Mouse (Mus musculus): ENCODE results near the gene Ninj2. TPM values are rescaled to one million over a fixed set of nuclear protein-coding genes. Genes with fewer than 3 reads are reported as not detected.

Gene Ninj2
- polyA plus RNA-seq, 1 experiment from 2014 or later = not detected

DNA sequence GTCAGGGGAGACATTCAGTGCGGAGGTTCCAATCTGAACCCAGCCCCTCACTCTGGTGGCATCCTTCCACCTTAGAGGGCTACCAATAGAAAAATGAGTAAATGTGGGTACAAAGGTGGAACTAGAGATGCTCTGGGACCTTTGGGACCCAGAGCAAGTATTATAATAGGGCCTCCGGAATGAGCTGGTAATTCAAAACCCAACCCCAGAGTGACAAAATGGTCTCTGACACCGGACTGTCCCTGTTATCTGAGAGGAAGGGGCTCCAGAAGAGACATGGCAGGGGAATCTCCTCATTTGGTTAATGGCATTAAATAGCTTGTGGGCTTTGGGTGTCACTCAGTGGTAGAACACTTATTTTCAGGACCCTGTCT, 18.2 kb downstream of the Ninj2 start:
- Histone ChIP-seq H3K9me3 (replicated peaks) (no peaks in the 10 kb centered on the region), H3K36me3 (no peaks in the 10 kb centered on the region), H3K27me3 (no peaks in the 10 kb centered on the region), H3K4me3 (replicated peaks) (no peak overlapping the region), H3K4me1 (peaks cover 53% of the 10 kb centered on the region), H3K9ac (no peak overlapping the region), H3K4me2 (replicated peaks) (no peak overlapping the region), H3K27ac (replicated peaks) (0 out of 2 replicates have a peak overlapping the region, but pooled peaks have one; percentile 82)
- 65% methylated on average over 3 of the region's 3 CpGs for WGBS
- no peak for ATAC-seq (ENCODE audit: insufficient number of reproducible peaks, low FRiP score, low TSS enrichment, low read depth)

DNA sequence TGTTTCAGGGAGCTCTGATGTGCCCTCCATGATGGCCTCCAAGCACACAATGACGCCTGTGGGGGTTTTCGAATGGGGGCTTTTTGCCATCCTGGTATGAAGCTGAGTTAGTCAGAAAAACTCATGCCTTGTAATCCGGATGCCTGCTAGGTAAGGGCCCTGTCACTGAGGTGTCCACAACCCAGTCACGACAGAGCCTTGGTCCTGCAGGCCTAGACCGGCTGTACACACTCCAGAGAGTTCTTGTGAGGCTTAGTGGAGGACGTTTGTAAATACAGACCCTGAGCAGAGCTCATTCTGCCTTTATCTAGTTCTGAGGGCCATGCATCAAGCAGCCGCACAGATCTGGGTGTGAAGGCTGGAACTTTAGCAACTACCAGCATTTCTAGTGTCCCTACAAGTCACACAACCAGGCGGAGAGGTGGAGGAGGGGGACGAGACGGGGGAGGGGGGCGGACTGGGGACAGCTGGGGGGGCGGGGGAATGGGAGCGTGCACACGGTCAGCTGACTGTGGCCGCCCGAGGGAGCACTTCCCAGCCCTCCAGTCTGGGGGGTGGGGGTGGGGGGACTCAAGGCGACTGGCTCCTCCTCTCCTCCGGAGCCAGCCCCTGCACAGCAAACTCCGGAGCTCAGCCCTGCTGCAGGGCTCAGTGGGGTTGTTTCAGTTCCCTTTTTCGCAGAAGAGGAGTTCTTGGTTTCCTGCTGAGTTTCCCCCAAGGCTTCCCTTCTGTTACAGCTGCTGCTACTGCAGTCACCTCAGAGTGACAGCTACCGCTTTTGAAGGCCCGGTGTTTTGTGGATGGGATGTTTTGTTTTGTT, 19.0 kb downstream of the Ninj2 start:
- Histone ChIP-seq H3K4me2 (replicated peaks) (peak overlapping the region; percentile 44), H3K27ac (replicated peaks) (peak overlapping the region; percentile 82), H3K9ac (peak overlapping the region; percentile 21; the same call in 1 of the 2 replicates), H3K9me3 (replicated peaks) (no peaks in the 10 kb centered on the region), H3K4me3 (replicated peaks) (peak overlapping the region; percentile 28), H3K36me3 (no peaks in the 10 kb centered on the region), H3K4me1 (peaks cover 56% of the 10 kb centered on the region), H3K27me3 (no peaks in the 10 kb centered on the region)
- peak; percentile 87 for ATAC-seq (ENCODE audit: insufficient number of reproducible peaks, low FRiP score, low TSS enrichment, low read depth)
- WGBS = 6% methylated on average over 21 of the region's 22 CpGs

DNA sequence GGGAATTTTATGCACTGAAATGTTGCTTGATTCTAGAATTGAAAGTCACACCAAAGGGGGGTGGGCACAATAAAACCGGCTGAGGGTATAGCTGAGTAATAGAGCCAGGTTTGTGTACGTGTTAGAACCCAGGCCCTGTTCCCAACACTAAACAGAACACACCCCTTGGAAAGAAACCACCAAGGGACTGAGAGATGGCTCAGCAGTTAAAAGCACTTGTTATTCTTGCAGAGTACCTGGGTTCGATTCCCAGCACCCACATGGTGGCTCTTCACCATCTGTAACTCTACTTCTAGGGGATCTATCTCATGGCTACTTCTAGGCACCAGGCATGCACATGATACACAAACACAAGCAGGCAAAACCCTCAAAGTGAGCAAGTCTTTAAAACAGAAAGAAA, 20.7 kb downstream of the Ninj2 start:
- H3K9me3 ChIP-seq (replicated peaks) = no peaks in the 10 kb centered on the region
- no peak for ATAC-seq (ENCODE audit: insufficient number of reproducible peaks, low FRiP score, low TSS enrichment, low read depth)
- no peak overlapping the region for H3K4me3 ChIP-seq (replicated peaks)
- peaks cover 47% of the 10 kb centered on the region for H3K4me1 ChIP-seq
- no peaks in the 10 kb centered on the region for H3K27me3 ChIP-seq
- H3K36me3 ChIP-seq = no peaks in the 10 kb centered on the region
- no peak overlapping the region for H3K9ac ChIP-seq
- H3K27ac ChIP-seq (replicated peaks) = peak overlapping the region; percentile 89
- 93% methylated on average over 3 of the region's 3 CpGs for WGBS
- H3K4me2 ChIP-seq (replicated peaks) = no peak overlapping the region

DNA sequence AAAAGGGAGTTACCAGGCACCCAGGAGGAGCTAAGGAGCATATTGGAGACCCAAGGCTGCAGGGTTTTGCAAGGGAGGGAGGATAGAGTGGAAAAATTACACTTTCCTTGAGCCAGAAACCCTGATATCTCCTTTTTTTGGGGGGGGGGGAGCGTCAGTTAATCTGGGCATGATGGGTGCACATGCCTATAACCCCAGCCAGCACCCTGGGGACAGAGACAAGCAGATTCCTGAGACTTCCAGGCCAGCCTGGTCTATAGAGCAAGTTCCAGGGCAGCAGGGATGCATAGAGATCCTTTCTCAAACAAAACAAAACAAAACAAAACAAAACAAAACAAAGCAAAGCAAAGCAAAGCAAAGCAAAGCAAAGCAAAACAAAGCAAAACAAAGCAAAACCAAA, 21.1 kb downstream of the Ninj2 start:
- ATAC-seq (ENCODE audit: insufficient number of reproducible peaks, low FRiP score, low TSS enrichment, low read depth) = no peak
- Histone ChIP-seq H3K4me3 (replicated peaks) (no peak overlapping the region; the same call in 1 of the 2 replicates), H3K4me2 (replicated peaks) (no peak overlapping the region), H3K9ac (no peak overlapping the region), H3K9me3 (replicated peaks) (no peaks in the 10 kb centered on the region), H3K27ac (replicated peaks) (peak overlapping the region; percentile 89), H3K4me1 (peaks cover 43% of the 10 kb centered on the region), H3K36me3 (no peaks in the 10 kb centered on the region), H3K27me3 (no peaks in the 10 kb centered on the region)
- 89% methylated on average over 1 of the region's 1 CpGs for WGBS

DNA sequence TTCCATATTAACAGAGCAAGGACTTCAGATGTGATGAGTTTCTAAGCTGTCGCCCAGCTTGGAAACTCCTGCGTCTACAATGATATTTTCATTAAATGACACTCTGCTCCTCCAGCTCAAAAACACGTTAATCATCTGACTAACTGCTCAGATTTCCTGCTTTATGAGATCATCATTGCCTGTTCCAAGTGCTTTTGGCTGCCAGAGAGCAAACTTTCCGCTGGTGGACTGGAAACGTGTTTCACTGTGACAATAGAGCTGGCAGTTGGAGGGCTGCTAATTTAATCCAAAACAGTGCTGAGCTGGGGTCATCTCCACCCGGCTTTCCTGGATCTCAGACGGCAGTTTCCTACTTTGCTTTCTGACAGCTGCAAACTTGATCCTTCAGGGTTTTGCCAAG, 21.5 kb downstream of the Ninj2 start:
- H3K27me3 ChIP-seq = no peaks in the 10 kb centered on the region
- H3K4me2 ChIP-seq (replicated peaks) = no peak overlapping the region; the same call in 1 of the 2 replicates
- H3K9ac ChIP-seq = no peak overlapping the region
- H3K27ac ChIP-seq (replicated peaks) = peak overlapping the region; percentile 89
- no peak overlapping the region; the same call in 1 of the 2 replicates for H3K4me3 ChIP-seq (replicated peaks)
- WGBS = 5% methylated on average over 7 of the region's 7 CpGs
- H3K9me3 ChIP-seq (replicated peaks) = no peaks in the 10 kb centered on the region
- peaks cover 41% of the 10 kb centered on the region for H3K4me1 ChIP-seq
- H3K36me3 ChIP-seq = no peaks in the 10 kb centered on the region
- peak; percentile 67; the same call in 1 of the 2 replicates for ATAC-seq (ENCODE audit: insufficient number of reproducible peaks, low FRiP score, low TSS enrichment, low read depth)

DNA sequence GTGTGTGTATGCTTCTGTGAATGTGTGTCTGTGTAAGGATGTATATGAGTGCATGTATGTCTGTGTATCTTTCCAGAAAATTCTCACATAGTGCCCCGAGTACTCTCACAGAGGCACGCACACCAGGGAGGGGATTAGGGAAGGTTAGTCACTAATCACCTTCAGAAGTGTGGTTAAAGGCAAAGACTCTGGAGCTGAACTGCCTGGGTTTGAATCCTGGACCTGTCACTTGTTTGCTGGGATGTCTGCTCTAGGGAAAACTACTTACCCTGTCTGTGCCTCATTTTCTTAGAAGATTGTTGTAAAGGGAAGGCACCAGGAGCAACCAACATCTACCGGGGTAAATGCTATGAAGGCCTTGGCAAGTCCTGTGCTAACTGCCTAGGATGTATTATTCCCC, 22.3 kb downstream of the Ninj2 start:
- 39% methylated on average over 3 of the region's 3 CpGs for WGBS
- H3K4me1 ChIP-seq = peaks cover 41% of the 10 kb centered on the region
- ATAC-seq (ENCODE audit: insufficient number of reproducible peaks, low FRiP score, low TSS enrichment, low read depth) = no peak

DNA sequence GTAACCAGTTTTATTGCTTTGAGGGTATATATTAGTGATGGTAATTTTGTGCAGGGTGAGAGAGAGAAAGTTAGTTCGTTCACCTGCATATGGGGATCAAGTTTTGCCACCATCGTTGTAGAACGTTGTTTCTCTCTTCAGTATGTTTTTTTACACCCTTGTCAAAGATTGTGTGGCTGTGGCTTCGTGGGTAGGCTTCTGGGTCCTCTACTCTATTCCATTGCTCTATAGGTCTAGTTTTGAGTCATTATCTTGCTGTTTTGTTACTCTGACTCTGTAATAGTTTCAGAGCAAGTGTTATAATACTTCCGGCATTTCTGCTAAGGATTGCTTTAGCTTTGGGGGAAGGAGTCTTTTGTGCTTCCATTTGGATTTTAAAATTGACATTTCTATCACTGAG, 26.7 kb downstream of the Ninj2 start:
- no peak overlapping the region for H3K27ac ChIP-seq (replicated peaks)
- no peaks in the 10 kb centered on the region for H3K36me3 ChIP-seq
- no peak for ATAC-seq (ENCODE audit: insufficient number of reproducible peaks, low FRiP score, low TSS enrichment, low read depth)
- WGBS = 77% methylated on average over 5 of the region's 5 CpGs
- no peak overlapping the region for H3K9ac ChIP-seq
- H3K4me2 ChIP-seq (replicated peaks) = no peak overlapping the region
- H3K4me3 ChIP-seq (replicated peaks) = no peak overlapping the region
- H3K9me3 ChIP-seq (replicated peaks) = no peaks in the 10 kb centered on the region
- H3K4me1 ChIP-seq = peaks cover 16% of the 10 kb centered on the region
- H3K27me3 ChIP-seq = no peaks in the 10 kb centered on the region

More for the DNA sequence above, 22.3 kb downstream of the Ninj2 start:
- Histone ChIP-seq H3K27me3 (no peaks in the 10 kb centered on the region), H3K4me2 (replicated peaks) (no peak overlapping the region), H3K27ac (replicated peaks) (peak overlapping the region; percentile 89), H3K36me3 (no peaks in the 10 kb centered on the region), H3K9ac (no peak overlapping the region), H3K4me3 (replicated peaks) (no peak overlapping the region), H3K9me3 (replicated peaks) (no peaks in the 10 kb centered on the region)

DNA sequence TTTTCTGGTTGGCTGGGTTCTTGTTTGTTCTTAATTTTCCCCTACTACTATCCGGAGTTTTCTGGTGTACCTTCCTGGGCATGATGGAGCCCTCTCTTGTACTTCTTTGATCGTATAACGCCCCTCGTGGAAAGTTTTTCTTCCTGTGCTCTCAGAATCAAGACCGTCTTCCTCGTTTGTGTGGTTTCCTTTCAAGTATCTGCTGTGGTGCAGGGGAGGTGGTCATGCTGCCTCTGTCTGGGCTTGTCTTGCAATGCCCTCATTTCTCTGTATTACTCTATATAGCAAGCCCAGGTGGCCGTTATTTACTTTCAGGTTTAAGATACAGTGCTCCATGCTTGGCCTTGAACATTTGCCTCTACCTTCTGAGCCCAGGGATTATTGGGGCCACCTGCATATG, 31.5 kb downstream of the Ninj2 start:
- no peak for ATAC-seq (ENCODE audit: insufficient number of reproducible peaks, low FRiP score, low TSS enrichment, low read depth)
- H3K27ac ChIP-seq (replicated peaks) = no peak overlapping the region
- 75% methylated on average over 7 of the region's 7 CpGs for WGBS
- no peak overlapping the region for H3K4me3 ChIP-seq (replicated peaks)
- H3K4me1 ChIP-seq = no peaks in the 10 kb centered on the region
- H3K4me2 ChIP-seq (replicated peaks) = no peak overlapping the region
- no peaks in the 10 kb centered on the region for H3K36me3 ChIP-seq
- H3K9ac ChIP-seq = no peak overlapping the region
- H3K27me3 ChIP-seq = no peaks in the 10 kb centered on the region
- H3K9me3 ChIP-seq (replicated peaks) = no peaks in the 10 kb centered on the region

DNA sequence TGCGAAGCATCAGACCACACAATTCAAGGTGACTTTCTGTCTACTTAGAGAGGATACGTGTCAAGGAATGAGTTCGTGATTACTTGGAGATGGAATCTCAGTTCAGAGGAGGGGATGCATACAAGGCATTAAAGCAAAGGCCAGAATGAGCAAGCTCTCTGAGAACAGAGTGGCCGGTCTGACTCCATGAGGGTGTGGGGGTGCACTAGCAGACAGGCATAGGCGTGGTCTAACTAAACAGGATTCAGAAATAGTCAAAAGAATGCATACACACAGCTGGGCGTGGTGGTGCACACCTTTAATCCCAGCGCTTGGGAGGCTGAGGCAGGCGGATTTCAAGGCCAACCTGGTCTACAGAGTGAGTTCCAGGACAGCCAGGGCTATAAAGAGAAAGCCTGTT, 33.3 kb downstream of the Ninj2 start:
- H3K4me1 ChIP-seq = no peaks in the 10 kb centered on the region
- no peaks in the 10 kb centered on the region for H3K36me3 ChIP-seq
- no peaks in the 10 kb centered on the region for H3K27me3 ChIP-seq
- H3K9ac ChIP-seq = no peak overlapping the region
- ATAC-seq (ENCODE audit: insufficient number of reproducible peaks, low FRiP score, low TSS enrichment, low read depth) = no peak
- 86% methylated on average over 8 of the region's 8 CpGs for WGBS
- H3K27ac ChIP-seq (replicated peaks) = no peak overlapping the region
- H3K9me3 ChIP-seq (replicated peaks) = no peaks in the 10 kb centered on the region
- no peak overlapping the region for H3K4me3 ChIP-seq (replicated peaks)
- H3K4me2 ChIP-seq (replicated peaks) = no peak overlapping the region

DNA sequence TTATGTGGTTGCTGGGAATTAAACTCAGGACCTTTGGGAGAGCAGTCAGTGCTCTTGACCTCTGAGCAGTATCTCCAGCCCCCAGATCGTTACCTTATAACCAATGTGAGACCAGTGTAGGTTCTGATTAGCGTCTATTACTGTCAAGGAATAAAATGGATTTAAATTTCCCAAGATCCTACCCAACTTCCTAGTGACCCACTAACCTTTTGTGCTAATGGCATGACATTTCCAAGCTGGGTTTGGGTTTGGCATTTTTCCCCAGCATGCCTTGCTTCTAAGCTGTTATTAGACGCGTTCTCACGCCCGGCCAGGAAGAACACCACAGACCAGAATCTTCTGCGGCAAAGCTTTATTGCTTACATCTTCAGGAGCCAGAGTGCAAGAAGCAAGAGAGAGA, 34.2 kb downstream of the Ninj2 start:
- H3K36me3 ChIP-seq = no peaks in the 10 kb centered on the region
- no peak overlapping the region for H3K4me3 ChIP-seq (replicated peaks)
- 95% methylated on average over 7 of the region's 7 CpGs for WGBS
- no peak for ATAC-seq (ENCODE audit: insufficient number of reproducible peaks, low FRiP score, low TSS enrichment, low read depth)
- no peaks in the 10 kb centered on the region for H3K4me1 ChIP-seq
- H3K27ac ChIP-seq (replicated peaks) = no peak overlapping the region
- H3K9ac ChIP-seq = no peak overlapping the region
- H3K9me3 ChIP-seq (replicated peaks) = no peaks in the 10 kb centered on the region
- H3K4me2 ChIP-seq (replicated peaks) = no peak overlapping the region
- H3K27me3 ChIP-seq = no peaks in the 10 kb centered on the region

DNA sequence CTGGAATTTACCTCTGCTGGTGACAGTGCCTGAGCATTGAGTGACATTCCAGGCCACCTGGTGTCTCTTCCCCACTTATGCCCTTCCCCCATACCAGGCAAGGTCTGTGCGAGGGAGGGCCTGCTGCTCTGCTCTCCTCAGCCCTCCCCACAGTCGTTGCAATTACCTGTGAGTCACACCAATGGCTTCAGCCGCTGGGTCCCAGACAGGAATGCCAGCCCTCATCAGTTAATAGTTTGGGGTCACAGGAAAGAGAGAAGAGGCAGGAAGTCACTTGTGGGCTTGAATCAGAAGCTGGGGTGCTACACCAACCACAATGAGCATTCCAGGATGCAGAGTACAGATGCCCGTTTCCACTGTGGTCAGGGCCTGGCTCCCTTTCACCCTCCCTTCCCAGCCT, 41.6 kb downstream of the Ninj2 start:
- Histone ChIP-seq H3K4me3 (replicated peaks) (no peak overlapping the region), H3K27ac (replicated peaks) (no peak overlapping the region), H3K4me2 (replicated peaks) (no peak overlapping the region), H3K36me3 (no peaks in the 10 kb centered on the region), H3K4me1 (no peaks in the 10 kb centered on the region), H3K27me3 (no peaks in the 10 kb centered on the region), H3K9me3 (replicated peaks) (no peaks in the 10 kb centered on the region), H3K9ac (no peak overlapping the region)
- ATAC-seq (ENCODE audit: insufficient number of reproducible peaks, low FRiP score, low TSS enrichment, low read depth) = no peak; the same call in 1 of the 2 replicates
- WGBS = 69% methylated on average over 4 of the region's 4 CpGs

DNA sequence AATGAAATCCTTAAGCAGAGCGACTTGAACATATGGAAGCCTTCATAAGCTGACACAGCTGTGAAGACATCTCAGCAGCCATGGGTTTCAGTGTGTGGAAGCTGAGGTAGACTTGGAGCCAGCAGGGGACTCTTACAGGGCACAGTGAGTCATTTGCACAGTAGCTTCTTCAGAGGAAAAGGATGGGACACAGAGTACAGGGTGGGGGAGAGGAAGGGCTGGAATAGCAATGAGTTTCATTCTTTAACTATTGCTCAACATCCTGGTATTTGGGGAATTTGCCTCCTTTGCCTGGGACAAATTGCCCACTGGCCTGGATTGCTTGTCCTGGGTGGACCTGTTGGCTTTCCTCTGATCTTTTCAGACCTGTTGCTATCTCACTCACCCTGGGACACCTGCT, 52.3 kb downstream of the Ninj2 start:
- Histone ChIP-seq H3K4me1 (peaks cover 30% of the 10 kb centered on the region), H3K36me3 (no peaks in the 10 kb centered on the region), H3K27me3 (no peaks in the 10 kb centered on the region), H3K9me3 (replicated peaks) (no peaks in the 10 kb centered on the region), H3K4me2 (replicated peaks) (no peak overlapping the region), H3K27ac (replicated peaks) (peak overlapping the region; percentile 28; the same call in 1 of the 2 replicates), H3K4me3 (replicated peaks) (no peak overlapping the region), H3K9ac (no peak overlapping the region)
- ATAC-seq (ENCODE audit: insufficient number of reproducible peaks, low FRiP score, low TSS enrichment, low read depth) = no peak
- 49% methylated on average over 1 of the region's 1 CpGs for WGBS
